Mouse (Mus musculus): Measurements from ENCODE around the gene Xrra1. TPM values are rescaled to one million over a fixed set of nuclear protein-coding genes. Genes with fewer than 3 reads are reported as not detected.

Xrra1 gene
- polyA plus RNA-seq, 1 experiment from 2014 or later: 1.1 TPM

GRCm38 (mm10) chr7:99873965-99874364 is 15.0 kb downstream of the Xrra1 start:
- 70% methylated on average over 6 of the region's 6 CpGs for WGBS

GRCm38 (mm10) chr7:99875891-99876290 is 17.0 kb downstream of the Xrra1 start:
- DNase-seq (ENCODE audit: low spot score) (no peak), ATAC-seq (no peak)
- 47% methylated on average over 5 of the region's 5 CpGs for WGBS
- Histone ChIP-seq H3K9me3 (ENCODE audit: low read length) (no peaks in the 10 kb centered on the region), H3K4me1 (ENCODE audit: insufficient read depth, low read depth, low read length) (0 out of 2 replicates have a peak, but pooled peaks cover 2% of the 10 kb centered on the region), H3K4me2 (replicated peaks; ENCODE audit: low read depth, low read length) (no peak overlapping the region), H3K36me3 (ENCODE audit: insufficient read depth, low read length) (no peaks in the 10 kb centered on the region), H3K27ac (ENCODE audit: low read length) (no peak overlapping the region), H3K4me3 (ENCODE audit: low read depth, low read length) (no peak overlapping the region), H3K9ac (replicated peaks; ENCODE audit: low read depth) (no peak overlapping the region), H3K27me3 (replicated peaks; ENCODE audit: insufficient read depth, low read length) (no peaks in the 10 kb centered on the region)
- TF ChIP-seq EP300 (IDR thresholded peaks at IDR 0.05) (no peak), CTCF (IDR thresholded peaks at IDR 0.05) (no peak)

More at GRCm38 (mm10) chr7:99873965-99874364, 15.0 kb downstream of the Xrra1 start:
- Histone ChIP-seq H3K4me2 (replicated peaks; ENCODE audit: low read depth, low read length) (no peak overlapping the region), H3K27me3 (replicated peaks; ENCODE audit: insufficient read depth, low read length) (no peaks in the 10 kb centered on the region), H3K27ac (ENCODE audit: low read length) (no peak overlapping the region), H3K4me1 (ENCODE audit: insufficient read depth, low read depth, low read length) (0 out of 2 replicates have a peak, but pooled peaks cover 2% of the 10 kb centered on the region), H3K36me3 (ENCODE audit: insufficient read depth, low read length) (no peaks in the 10 kb centered on the region), H3K9ac (replicated peaks; ENCODE audit: low read depth) (no peak overlapping the region), H3K4me3 (ENCODE audit: low read depth, low read length) (no peak overlapping the region), H3K9me3 (ENCODE audit: low read length) (no peaks in the 10 kb centered on the region)
- DNase-seq (ENCODE audit: low spot score) (no peak), ATAC-seq (no peak)
- no peak for TF ChIP-seq CTCF (IDR thresholded peaks at IDR 0.05)
- no peak for TF ChIP-seq EP300 (IDR thresholded peaks at IDR 0.05)

DNA sequence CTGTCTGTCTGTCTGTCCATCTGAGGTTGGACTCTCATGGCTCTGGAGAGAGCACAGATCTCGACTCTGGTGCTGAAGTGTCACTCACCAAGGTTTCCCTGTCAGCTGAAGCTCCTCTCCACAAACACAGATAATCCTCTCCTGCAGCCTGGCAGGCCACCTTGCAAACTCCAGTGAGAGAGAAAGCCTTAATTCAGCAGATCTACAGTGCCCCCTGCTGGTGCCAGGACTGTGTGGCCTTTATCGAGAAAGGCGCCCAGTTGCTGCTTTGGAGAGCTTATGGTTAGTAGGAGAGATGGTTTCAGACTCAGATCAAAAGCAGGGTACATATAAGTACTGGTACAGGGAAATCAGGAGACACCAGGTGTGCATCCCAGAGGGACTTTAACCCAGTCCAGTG is 17.4 kb downstream of the Xrra1 start:
- 0% methylated on average over 3 of the region's 3 CpGs for WGBS
- ATAC-seq: peak; percentile 62; the same call in 1 of the 2 replicates
- H3K27ac ChIP-seq (ENCODE audit: low read length): no peak overlapping the region
- H3K9me3 ChIP-seq (ENCODE audit: low read length): no peaks in the 10 kb centered on the region
- no peaks in the 10 kb centered on the region for H3K27me3 ChIP-seq (replicated peaks; ENCODE audit: insufficient read depth, low read length)
- TF ChIP-seq EP300 (IDR thresholded peaks at IDR 0.05): no peak
- TF ChIP-seq CTCF (IDR thresholded peaks at IDR 0.05): peak; percentile 94
- peak; percentile 86 for DNase-seq (ENCODE audit: low spot score)
- H3K4me3 ChIP-seq (ENCODE audit: low read depth, low read length): no peak overlapping the region
- no peak overlapping the region for H3K4me2 ChIP-seq (replicated peaks; ENCODE audit: low read depth, low read length)
- no peaks in the 10 kb centered on the region for H3K36me3 ChIP-seq (ENCODE audit: insufficient read depth, low read length)
- no peak overlapping the region for H3K9ac ChIP-seq (replicated peaks; ENCODE audit: low read depth)
- H3K4me1 ChIP-seq (ENCODE audit: insufficient read depth, low read depth, low read length): 0 out of 2 replicates have a peak, but pooled peaks cover 2% of the 10 kb centered on the region

- 68% methylated on average over 2 of the region's 2 CpGs for WGBS
- Histone ChIP-seq H3K27me3 (replicated peaks; ENCODE audit: insufficient read depth, low read length) (no peaks in the 10 kb centered on the region), H3K4me3 (ENCODE audit: low read depth, low read length) (no peak overlapping the region), H3K36me3 (ENCODE audit: insufficient read depth, low read length) (no peaks in the 10 kb centered on the region), H3K4me1 (ENCODE audit: insufficient read depth, low read depth, low read length) (0 out of 2 replicates have a peak, but pooled peaks cover 2% of the 10 kb centered on the region), H3K27ac (ENCODE audit: low read length) (no peak overlapping the region), H3K9ac (replicated peaks; ENCODE audit: low read depth) (no peak overlapping the region), H3K4me2 (replicated peaks; ENCODE audit: low read depth, low read length) (no peak overlapping the region), H3K9me3 (ENCODE audit: low read length) (no peaks in the 10 kb centered on the region)
- ATAC-seq (no peak), DNase-seq (ENCODE audit: low spot score) (no peak)
- no peak for TF ChIP-seq CTCF (IDR thresholded peaks at IDR 0.05)
- no peak for TF ChIP-seq EP300 (IDR thresholded peaks at IDR 0.05)
Measured at GRCm38 (mm10) chr7:99878254-99878653, 19.3 kb downstream of the Xrra1 start.

DNA sequence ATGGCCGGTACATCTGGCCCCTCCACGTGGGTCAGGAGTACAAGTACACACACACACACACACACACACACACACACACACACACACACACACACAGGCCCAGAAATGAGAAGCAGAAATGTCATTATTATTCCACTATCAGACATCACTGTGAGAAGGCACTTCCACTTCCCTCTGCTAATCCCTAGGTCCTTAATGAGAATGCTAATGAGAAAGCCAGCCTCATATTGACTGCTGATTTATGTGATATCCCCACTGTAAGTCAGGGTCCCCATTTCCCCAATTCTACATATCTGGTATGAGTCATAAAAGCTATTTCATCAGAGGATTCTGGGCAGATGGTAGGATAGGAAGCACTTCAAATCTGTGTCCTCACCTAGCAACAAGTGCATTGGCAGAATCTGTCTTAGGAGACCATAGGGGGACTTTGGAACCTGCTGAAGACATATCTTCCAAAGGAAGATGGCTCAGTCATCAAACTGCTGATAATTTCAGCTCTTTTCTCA is 28.4 kb downstream of the Xrra1 start:
- no peak overlapping the region for H3K27ac ChIP-seq (ENCODE audit: low read length)
- H3K9me3 ChIP-seq (ENCODE audit: low read length): no peaks in the 10 kb centered on the region
- H3K36me3 ChIP-seq (ENCODE audit: insufficient read depth, low read length): no peaks in the 10 kb centered on the region
- no peak overlapping the region for H3K4me3 ChIP-seq (ENCODE audit: low read depth, low read length)
- TF ChIP-seq EP300 (IDR thresholded peaks at IDR 0.05): no peak
- no peak for TF ChIP-seq CTCF (IDR thresholded peaks at IDR 0.05)
- H3K4me2 ChIP-seq (replicated peaks; ENCODE audit: low read depth, low read length): no peak overlapping the region
- ATAC-seq (no peak), DNase-seq (ENCODE audit: low spot score) (no peak)
- H3K27me3 ChIP-seq (replicated peaks; ENCODE audit: insufficient read depth, low read length): no peaks in the 10 kb centered on the region
- WGBS: 81% methylated on average over 2 of the region's 2 CpGs
- no peaks in the 10 kb centered on the region for H3K4me1 ChIP-seq (ENCODE audit: insufficient read depth, low read depth, low read length)
- H3K9ac ChIP-seq (replicated peaks; ENCODE audit: low read depth): no peak overlapping the region

DNA sequence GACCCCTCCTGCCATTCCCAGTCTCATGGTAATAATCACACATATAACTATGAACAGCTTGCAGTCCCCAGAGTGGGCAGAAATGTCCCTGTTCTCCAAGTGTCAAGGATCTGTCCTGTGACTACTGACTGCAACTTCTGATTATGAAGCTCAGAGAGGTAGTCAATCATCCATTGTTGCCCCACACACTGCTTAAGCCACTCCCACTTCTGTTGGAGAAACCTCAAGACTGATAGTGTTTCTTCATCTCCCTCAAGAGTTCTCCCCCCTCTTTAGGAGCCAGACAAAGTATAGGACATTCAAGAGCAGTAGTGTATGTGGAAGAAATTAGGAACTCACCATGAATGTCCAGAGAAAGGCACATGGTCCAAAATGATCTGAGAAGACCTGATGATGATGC is 28.8 kb downstream of the Xrra1 start:
- no peak overlapping the region for H3K27ac ChIP-seq (ENCODE audit: low read length)
- no peaks in the 10 kb centered on the region for H3K27me3 ChIP-seq (replicated peaks; ENCODE audit: insufficient read depth, low read length)
- no peak overlapping the region for H3K9ac ChIP-seq (replicated peaks; ENCODE audit: low read depth)
- H3K4me1 ChIP-seq (ENCODE audit: insufficient read depth, low read depth, low read length): no peaks in the 10 kb centered on the region
- ATAC-seq (no peak), DNase-seq (ENCODE audit: low spot score) (no peak)
- no peak overlapping the region for H3K4me2 ChIP-seq (replicated peaks; ENCODE audit: low read depth, low read length)
- H3K4me3 ChIP-seq (ENCODE audit: low read depth, low read length): no peak overlapping the region
- no peak for TF ChIP-seq CTCF (IDR thresholded peaks at IDR 0.05)
- TF ChIP-seq EP300 (IDR thresholded peaks at IDR 0.05): no peak
- no peaks in the 10 kb centered on the region for H3K36me3 ChIP-seq (ENCODE audit: insufficient read depth, low read length)
- H3K9me3 ChIP-seq (ENCODE audit: low read length): no peaks in the 10 kb centered on the region
